Mouse (Mus musculus): ENCODE data around the gene Olfr1215.

- TF ChIP-seq CTCF (IDR thresholded peaks at IDR 0.05; ENCODE audit: insufficient read depth, low read length) (no peak), POLR2A (IDR thresholded peaks at IDR 0.05; ENCODE audit: borderline replicate concordance, extremely low read depth, low read depth, low read length) (no peak)
Measured at GRCm38 (mm10) chr2:88953669-88954068, 53.1 kb downstream of the Olfr1215 start, which contains the start of gene Olfr1212.
